Mouse (Mus musculus): Measurements from ENCODE around the gene Tex45.

The Tex45 gene

DNA sequence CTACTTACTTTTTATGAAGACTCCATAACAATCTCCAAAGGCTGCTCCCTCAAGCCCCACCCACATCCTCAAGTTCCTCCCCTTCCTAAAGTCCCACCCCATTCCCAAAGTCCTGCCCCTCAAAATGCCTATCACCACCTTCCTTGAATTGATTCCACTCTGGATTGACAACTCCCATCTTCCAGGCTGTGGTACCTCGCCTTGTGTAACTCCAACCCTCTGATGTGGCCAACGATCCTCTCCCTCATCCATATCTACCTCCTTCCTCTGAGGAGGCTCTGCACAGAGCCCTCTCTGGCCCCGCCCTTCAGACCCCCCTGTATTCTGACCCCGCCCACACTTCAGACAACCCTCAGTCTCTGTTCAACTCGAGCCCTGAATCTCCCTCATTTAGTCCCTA lies 14.5 kb downstream of the Tex45 start:
- no peak for DNase-seq (ENCODE audit: low spot score in 2 of 2)

DNA sequence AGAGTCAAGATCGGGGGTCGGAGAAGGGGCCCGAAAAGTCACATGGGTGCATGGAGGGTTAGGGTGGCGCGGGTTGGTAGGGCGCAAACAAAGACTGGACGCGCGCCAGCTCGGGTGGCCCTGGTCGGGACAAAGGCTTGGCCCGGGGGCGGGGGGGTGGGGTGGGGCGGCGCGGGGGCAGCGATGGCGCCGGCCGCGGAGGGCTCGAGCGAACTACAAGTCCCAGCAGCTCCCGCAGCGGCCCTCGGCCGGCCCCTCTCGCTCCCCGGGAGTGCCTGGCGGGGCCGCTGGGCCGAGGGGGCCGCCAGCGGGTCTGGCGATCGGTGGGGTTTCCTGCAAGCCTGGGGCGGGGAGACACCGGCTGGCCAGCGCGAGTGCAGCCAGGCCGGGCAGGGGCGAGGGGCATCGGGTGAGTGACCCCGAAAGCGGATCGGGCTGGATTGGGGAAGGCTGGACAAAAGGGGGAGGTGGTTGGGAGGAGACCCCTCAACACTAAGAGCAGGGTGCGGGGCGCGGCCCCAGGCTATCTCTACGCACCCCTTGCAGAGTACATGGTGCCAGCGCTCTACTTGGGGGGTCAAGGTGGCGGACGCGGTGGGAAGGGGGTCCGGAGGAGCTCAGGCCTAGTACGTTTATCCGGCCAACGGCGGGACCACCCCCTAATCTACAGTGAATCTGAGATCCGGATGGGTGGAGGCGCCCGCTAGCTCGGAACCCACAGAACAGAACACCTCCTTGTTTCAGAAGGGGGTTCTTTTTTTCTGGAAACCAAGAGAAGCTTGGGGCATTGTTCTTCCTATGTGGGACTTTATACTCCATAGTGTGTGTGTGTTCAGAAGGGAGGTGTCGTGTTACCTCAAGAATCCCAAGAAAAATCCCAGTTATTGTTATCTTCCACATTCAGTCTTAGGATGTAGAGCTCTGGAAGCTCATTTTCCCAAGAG lies 22.5 kb downstream of the Tex45 start, which contains the start of gene Zfp358:
Gene Zfp358, plus strand, starts transcription at position 238 of the 944 bp plus-strand sequence.
- DNase-seq (ENCODE audit: low spot score in 2 of 2) = peak; percentile 63 to 70

DNA sequence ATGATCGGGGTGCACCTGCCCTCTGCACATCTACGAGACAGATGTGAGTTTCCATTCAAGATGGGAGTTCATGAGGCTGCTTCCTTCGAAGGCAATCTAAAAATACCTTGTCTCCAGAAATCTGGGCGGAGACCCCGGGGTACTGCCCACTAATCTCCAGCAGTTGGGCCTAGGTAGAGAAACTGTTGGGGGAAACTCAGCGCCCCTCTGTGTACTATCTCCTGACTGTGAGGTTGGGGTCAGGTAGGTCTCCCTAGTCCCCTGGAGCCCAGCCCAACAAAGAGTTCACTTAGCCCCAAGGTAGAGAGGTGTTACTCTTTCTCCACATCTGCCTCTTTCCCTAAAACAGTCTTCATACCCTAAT lies 23.2 kb downstream of the Tex45 start:
- no peak for DNase-seq (ENCODE audit: low spot score in 2 of 2)

DNA sequence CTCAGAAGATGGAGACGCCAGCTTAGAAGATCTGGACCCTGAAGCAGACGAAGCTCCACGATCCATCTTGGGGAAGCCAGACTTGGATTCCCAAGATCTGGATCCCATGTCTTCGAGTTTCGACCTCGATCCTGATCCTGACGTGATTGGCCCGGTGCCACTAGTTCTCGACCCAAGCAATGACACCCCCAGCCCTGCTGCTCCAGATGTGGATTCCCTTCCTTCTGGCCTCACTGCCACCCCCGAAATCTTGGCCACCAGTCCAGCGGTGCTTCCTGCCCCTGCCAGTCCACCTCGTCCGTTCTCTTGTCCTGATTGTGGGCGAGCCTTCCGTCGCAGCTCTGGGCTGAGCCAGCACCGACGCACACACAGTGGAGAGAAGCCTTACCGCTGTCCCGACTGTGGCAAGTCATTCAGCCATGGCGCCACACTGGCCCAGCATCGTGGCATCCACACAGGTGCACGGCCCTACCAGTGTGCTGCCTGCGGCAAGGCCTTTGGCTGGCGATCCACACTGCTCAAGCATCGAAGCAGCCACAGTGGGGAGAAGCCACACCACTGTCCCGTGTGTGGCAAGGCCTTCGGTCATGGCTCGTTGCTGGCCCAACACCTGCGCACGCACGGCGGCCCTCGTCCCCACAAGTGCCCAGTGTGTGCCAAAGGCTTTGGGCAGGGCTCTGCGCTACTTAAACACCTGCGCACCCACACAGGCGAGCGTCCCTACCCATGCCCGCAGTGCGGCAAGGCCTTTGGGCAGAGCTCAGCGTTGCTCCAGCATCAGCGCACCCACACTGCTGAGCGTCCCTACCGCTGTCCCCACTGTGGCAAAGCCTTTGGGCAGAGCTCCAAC lies 25.1 kb downstream of the Tex45 start:
- no peak for DNase-seq (ENCODE audit: low spot score in 2 of 2)

DNA sequence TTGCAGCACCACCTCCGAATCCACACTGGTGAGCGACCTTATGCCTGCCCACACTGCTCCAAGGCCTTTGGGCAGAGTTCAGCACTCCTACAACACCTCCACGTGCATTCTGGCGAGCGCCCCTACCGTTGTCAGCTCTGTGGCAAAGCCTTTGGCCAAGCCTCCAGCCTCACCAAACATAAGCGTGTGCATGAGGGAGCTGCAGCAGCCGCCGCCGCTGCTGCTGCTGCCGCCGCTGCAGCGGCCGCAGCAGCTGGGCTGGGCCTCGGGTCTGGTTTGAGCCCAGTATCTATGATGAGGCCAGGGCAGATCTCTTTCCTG lies 25.7 kb downstream of the Tex45 start:
- DNase-seq (ENCODE audit: low spot score in 2 of 2) = no peak

DNA sequence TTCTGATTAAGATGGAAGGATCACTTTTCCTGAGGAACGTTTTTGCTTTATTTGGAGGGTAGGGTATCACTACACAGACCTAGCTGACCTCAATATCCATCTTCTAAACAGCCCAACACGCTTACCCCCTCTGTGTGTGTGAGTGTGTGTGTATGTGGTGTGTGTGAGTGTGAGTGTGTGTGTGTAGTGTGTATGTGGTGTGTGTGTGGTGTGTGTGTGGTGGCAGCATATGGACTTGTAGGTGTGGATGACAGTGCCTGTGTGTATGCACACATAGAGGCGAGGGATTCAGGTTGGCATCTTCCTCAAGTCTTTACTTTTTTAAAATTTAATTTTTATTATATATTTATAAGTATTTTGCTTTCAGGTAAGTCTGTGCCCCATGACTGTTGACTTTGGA lies 27.9 kb downstream of the Tex45 start:
- DNase-seq (ENCODE audit: low spot score in 2 of 2) = no peak

DNA sequence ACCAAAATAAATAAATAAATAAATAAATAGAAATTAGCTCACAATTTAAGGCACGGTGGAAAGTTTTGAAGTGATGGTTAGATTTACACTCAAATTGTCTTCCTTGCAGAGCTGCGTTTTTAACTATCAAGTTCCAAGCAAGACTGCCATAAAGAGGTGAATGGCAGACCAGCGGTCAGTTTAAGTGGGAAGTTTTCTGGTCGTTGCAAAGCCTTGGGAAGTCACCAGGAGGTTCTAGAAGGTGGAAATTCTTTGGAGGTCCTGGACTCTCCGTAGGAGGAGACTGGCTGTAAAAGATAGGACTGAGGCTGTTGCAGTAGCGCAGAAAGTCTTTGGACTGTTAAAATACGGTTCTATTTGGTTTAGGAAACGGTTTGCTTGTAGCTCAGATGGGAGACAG lies 29.1 kb downstream of the Tex45 start:
- no peak for DNase-seq (ENCODE audit: low spot score in 2 of 2)

DNA sequence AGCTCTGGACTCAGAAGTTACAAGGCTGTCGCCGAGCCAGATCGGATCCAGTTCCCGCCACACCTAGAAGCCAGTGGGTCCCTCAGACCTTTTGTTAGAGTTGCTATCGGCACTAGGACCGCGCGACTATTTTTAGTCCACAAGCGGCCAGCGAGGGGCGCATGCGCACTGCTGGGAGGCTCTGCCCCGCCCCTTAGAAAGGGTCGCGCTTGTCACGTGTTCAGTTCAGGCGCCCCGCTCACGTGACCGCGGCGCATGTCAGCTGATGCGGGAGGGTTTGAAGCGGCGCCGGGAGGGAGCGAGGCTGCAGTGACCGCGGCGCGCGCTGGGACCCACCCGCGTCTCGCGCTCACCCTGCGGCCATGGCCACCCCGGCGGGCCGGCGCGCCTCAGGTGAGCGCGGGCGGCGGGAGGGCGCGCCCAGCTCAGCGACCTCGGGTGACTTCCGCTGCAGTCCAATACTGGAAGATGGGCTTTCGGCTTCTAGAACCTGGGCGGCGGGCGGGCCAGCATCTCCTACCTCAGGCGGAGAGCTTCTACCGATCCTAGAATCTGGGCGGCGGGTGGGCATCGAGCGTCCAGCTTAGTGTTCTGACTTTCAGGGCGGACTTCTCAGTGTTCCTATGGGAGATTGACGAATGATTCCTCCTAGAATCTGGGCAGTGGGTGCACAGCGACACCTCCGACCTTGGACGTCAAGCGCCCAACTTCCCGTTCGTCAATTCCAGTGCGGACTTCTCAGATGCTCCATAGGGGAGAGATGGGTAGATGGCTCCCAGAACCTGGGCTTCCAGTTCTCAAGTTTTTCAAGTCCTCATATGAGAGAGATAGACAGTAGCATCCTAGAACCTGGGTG lies 29.8 kb downstream of the Tex45 start, which contains the start of gene Mcoln1:
Gene Mcoln1, plus strand, starts transcription at position 223 of the 856 bp plus-strand sequence.
- DNase-seq (ENCODE audit: low spot score in 2 of 2) = peak; percentile 97

DNA sequence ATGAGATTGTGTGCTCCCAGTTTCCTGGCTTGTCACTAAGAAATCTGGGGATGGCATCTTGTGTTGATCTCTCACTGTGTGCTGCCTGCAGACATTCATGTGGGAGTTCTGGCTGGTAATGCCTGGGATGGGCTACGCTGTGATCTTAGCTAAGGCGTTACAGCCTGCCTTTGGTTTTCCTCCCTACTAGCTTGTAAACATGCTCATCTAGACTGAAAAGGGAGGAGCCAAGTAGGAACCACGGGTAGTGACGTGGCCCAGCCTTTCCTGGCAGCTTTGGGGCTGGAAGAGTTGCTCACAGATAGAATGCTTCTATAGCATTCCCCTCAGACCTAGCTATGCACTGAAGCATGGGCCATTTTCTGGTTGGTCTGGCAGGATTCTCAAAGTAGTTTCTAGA lies 31.6 kb downstream of the Tex45 start:
- DNase-seq (ENCODE audit: low spot score in 2 of 2) = no peak

DNA sequence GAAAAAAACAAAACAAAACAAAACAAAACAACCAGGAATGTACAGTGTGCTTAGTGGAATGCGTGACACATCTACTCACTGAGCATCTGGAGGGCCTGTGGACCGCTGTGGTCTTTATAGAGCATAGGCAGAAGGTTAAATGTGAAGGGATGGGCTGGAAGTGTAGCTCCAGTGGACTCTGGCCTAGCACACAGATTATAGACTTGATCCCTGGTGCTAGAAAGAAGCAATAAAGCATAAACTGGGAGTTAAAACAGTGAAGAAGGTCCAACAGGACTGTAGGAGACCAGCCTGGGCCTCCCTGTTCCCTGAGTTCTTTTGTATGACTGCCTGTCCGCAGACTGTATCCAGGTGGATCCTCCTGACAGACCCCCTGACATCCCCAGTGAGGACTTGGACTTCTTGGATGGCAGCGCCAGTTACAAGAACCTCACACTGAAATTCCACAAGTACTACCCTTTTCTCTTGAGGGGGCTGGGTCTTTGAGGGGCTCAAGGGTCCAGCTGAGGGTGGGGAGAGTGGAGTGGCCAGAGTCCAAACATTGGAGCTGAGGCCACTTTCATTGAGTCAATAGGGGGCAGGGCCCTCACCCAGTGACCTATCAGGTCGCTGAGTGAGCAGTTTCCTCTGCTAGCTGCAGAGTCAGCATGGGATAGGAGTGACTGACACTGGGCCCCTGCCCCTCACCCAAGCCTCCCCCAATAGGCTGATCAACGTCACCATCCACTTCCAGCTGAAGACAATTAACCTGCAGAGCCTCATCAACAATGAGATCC lies 37.5 kb downstream of the Tex45 start:
- no peak for DNase-seq (ENCODE audit: low spot score in 2 of 2)

DNA sequence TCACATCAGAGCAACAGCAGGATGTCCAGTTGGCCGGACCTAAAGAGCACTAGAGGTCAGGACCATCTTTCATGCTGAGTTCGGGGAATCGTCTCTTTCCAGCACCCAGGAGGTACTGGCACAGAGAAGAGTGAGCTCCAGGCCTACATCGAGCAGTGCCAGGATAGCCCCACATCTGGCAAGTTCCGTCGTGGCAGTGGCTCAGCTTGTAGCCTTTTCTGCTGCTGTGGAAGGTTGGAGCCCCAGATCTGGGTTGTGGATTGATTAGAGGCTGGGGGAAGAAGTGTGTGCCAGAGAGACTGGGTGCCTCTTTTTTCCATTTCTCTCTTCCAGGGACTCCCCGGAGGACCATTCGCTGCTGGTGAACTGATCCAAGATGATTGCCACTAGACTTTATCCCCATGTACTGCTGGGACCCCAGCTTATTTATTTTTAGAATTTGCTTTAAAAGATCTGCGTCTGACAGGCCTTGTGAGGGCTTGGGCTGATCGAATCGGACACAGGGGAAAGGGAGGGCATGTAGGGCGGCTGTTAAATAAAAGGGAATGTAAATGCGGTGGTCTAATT lies 44.1 kb downstream of the Tex45 start:
- DNase-seq (ENCODE audit: low spot score in 2 of 2) = no peak

DNA sequence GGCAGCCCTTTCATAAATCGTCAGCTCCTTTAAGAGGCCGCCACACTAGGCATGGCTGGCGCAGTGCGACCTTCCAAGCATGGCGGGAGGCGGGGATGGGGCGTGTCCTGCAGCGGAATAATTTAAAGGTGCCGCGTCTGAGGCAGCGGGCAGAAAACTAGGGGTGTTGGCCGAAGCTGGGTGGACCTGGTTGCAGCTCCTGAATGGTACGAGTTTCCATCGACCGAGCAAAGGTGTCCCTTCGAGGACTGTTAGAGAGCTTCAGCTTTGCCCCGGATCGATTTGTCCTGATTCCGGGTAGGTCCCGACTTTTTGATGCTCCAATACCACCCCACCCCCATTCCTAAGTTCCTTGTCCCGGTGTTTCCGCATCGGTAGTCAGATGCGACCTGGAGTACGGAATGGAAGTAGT lies 44.6 kb downstream of the Tex45 start, which contains the start of gene Pnpla6:
Gene Pnpla6, plus strand, starts transcription at position 125 of the 412 bp plus-strand sequence.
- DNase-seq (ENCODE audit: low spot score in 2 of 2) = peak; percentile 75 to 76

DNA sequence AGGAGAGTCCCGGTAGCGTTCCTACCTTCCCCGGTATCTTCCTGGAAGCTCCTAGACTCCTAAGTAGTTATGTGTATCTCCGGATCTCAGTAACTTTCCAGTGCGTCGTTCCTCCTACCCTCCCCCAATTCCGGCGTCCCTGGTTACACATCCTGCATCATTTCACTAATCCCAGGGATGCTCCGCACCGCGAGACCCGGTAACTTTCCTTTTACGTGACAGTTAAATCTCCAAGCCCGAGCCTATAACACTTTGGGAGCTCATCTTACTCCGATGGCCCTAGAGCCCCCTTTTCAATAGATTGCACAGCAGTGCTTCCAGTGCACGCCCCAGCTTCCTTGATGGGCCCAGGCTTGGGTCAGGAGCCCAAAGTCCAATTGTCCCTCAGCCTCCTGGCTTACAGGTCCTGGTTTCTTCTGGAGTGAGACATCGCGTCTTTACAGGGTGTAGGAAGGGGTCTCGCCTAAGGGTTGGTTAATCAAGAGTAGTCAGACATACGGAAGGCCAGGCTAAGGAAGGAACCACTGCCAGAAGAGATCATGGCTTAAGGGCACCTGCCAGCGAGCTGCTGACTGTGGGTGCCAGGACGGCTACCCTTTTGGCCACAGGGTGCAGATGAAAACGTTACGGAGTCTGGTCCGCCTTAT lies 45.2 kb downstream of the Tex45 start:
- DNase-seq (ENCODE audit: low spot score in 2 of 2) = peak in 1 of 2 experiments; percentile 37

DNA sequence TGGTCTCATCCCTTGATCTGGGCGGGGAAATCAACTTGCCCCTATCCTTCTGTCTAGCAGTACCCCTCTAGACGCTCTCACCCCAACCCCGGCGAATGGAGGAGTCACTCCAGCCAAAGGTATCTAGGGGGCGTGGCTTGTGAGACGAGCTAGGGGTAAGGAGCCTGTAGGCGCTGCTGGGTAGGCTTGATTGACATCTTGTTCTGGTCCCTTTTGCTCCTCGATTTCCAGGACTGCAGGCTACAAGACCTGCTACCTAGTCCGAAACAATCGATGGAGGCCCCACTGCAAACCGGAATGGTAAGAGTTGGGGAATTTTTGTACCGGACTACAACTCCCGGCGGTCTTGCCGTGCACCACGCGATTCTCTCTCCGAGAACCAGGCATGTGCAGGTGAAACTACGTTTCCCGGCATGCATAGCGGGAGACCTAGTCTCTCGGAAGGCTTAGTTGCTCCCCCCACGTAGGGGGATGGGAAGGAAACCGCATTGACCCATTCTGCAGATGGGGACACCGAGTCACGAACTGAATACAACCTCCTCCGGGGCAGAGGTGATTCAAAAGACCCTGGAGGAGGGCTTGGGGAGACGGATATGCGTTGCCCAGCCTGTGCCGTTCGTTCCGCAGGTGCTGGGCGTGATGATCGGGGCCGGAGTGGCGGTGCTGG lies 45.9 kb downstream of the Tex45 start:
- DNase-seq (ENCODE audit: low spot score in 2 of 2) = peak; percentile 84 to 90

DNA sequence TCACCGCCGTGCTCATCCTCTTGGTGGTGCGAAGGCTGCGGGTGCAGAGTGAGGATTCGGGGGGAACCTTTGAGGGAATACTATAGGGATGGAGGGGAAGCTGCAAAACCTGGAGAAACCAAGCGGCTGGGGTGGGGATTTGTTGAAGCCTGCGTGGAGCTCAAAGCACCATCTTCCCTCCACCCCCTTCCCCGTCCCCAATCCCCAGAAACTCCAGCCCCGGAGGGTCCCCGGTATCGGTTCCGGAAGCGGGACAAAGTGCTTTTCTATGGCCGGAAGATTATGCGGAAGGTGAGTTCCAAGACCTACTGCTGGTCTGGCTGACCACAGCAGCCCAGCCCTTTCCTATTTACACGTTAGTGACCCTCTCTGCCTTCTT lies 46.4 kb downstream of the Tex45 start:
- no peak for DNase-seq (ENCODE audit: low spot score in 2 of 2)

DNA sequence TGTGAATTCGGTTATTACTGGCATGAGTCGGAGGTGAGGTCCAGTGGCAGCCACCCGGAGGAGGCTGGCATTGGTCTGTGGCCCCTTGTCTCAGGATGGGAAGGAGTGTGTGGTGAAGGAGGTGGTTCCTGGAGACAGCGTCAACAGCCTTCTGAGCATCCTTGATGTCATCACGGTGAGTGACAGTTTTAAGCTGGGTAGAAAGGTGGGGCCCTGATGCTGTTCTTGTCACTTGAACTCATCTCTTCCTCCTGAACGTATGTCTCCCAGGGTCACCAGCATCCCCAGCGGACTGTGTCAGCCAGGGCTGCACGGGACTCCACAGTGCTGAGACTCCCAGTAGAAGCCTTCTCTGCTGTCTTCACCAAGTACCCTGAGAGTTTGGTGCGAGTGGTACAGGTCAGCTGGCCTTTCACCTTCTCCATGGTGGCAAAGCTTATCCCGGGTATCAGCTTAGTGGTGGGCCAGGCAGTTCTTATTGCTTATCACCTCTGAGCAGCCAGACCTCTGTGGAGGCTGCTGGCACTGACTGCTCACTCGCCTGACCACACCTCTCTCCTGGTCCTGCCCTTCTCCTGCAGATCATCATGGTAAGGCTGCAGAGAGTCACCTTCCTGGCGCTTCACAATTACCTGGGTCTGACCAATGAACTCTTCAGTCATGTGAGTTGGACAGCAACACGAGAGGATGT lies 51.5 kb downstream of the Tex45 start:
- no peak for DNase-seq (ENCODE audit: low spot score in 2 of 2)

DNA sequence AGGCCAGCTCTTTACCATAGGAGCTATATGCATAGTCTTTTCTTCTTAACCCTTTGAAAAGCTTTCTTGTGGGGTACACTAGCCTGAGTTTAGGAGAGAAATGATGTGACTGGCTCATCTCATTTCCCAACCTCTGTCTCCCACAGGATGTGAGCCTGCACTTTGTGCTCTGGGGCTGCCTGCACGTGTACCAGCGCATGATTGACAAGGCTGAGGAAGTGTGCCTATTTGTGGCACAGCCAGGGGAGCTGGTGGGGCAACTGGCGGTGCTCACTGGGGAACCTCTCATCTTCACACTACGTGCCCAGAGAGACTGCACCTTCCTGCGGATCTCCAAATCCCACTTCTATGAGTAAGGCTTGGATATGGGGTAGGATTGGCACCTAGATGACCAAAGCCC lies 60.2 kb downstream of the Tex45 start:
- DNase-seq (ENCODE audit: low spot score in 2 of 2) = no peak

DNA sequence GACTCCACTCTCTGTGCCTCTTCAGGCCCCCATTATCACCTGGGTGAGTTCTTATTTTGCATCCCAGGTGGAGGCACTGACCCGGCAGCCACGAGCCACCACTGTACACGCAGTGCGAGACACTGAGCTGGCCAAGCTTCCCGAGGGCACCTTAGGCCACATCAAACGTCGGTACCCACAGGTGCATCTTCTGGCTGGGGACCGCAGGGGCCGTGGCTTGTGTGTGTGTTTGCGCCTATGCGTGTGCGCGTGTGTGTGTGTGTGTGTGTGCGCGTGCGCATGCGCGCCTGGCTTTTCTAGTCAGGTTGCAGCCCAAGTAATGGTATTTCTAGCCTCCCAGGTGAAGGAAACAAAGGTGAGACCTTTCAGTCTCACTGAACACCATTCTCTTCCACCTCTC lies 61.3 kb downstream of the Tex45 start:
- DNase-seq (ENCODE audit: low spot score in 2 of 2) = no peak
